Mouse (Mus musculus): ENCODE results near the gene Nadsyn1. TPM values are rescaled to one million over a fixed set of nuclear protein-coding genes. Genes with fewer than 3 reads are reported as not detected.

The Nadsyn1 gene
- polyA plus RNA-seq (2014; fragmentation: Illumina TruSeq; extraction: RNeasy Lipid Tissue Mini Kit (QIAGEN cat#74804); ENCODE audit: low read depth, low replicate concordance), result 8.1 TPM

GRCm38 (mm10) chr7:143822375-143823265, at the start of gene Nadsyn1, which contains the start of gene Dhcr7:
Gene Nadsyn1, minus strand, starts transcription at chr7:143822849.
Gene Dhcr7, plus strand, starts transcription at chr7:143823145.

GRCm38 (mm10) chr7:143866538-143866937, 43.9 kb upstream of the Nadsyn1 start, which contains the start of gene Gm498:
Gene Gm498, plus strand, starts transcription at chr7:143866838.

GRCm38 (mm10) chr7:143783996-143784829, 38.4 kb downstream of the Nadsyn1 start, which contains the start of gene Mrgpre:
Gene Mrgpre, minus strand, starts transcription at chr7:143784500.

GRCm38 (mm10) chr7:143766893-143767292, 55.8 kb downstream of the Nadsyn1 start, which contains the start of gene Mrgprg:
Gene Mrgprg, minus strand, starts transcription at chr7:143766993.

GRCm38 (mm10) chr7:143756125-143757026, 66.3 kb downstream of the Nadsyn1 start, which contains the start of gene Osbpl5:
Gene Osbpl5, minus strand, starts transcription at chr7:143756985.

Other genes starting within 250 kb of the Nadsyn1 start
- 20.1 TPM for gene Cars, start 222.8 kb downstream of the Nadsyn1 start, polyA plus RNA-seq (2014; fragmentation: Illumina TruSeq; extraction: RNeasy Lipid Tissue Mini Kit (QIAGEN cat#74804); ENCODE audit: low read depth, low replicate concordance)
- gene Tnfrsf26, start 194.1 kb downstream of the Nadsyn1 start, polyA plus RNA-seq (2014; fragmentation: Illumina TruSeq; extraction: RNeasy Lipid Tissue Mini Kit (QIAGEN cat#74804); ENCODE audit: low read depth, low replicate concordance), result 0.06 TPM
- 1.5 TPM for gene Tnfrsf22, start 173.2 kb downstream of the Nadsyn1 start, polyA plus RNA-seq (2014; fragmentation: Illumina TruSeq; extraction: RNeasy Lipid Tissue Mini Kit (QIAGEN cat#74804); ENCODE audit: low read depth, low replicate concordance)
- 0.71 TPM for gene Tnfrsf23, start 137.0 kb downstream of the Nadsyn1 start, polyA plus RNA-seq (2014; fragmentation: Illumina TruSeq; extraction: RNeasy Lipid Tissue Mini Kit (QIAGEN cat#74804); ENCODE audit: low read depth, low replicate concordance)
- 0.74 TPM for gene Osbpl5, start 65.9 kb downstream of the Nadsyn1 start, polyA plus RNA-seq (2014; fragmentation: Illumina TruSeq; extraction: RNeasy Lipid Tissue Mini Kit (QIAGEN cat#74804); ENCODE audit: low read depth, low replicate concordance)
- not detected for gene Mrgprg, start 55.9 kb downstream of the Nadsyn1 start, polyA plus RNA-seq (2014; fragmentation: Illumina TruSeq; extraction: RNeasy Lipid Tissue Mini Kit (QIAGEN cat#74804); ENCODE audit: low read depth, low replicate concordance)
- not detected for gene Mrgpre, start 38.3 kb downstream of the Nadsyn1 start, polyA plus RNA-seq (2014; fragmentation: Illumina TruSeq; extraction: RNeasy Lipid Tissue Mini Kit (QIAGEN cat#74804); ENCODE audit: low read depth, low replicate concordance)
- 3.3 TPM for gene Dhcr7, start 296 bp upstream of the Nadsyn1 start, polyA plus RNA-seq (2014; fragmentation: Illumina TruSeq; extraction: RNeasy Lipid Tissue Mini Kit (QIAGEN cat#74804); ENCODE audit: low read depth, low replicate concordance)
- 142 TPM for gene Gm498, start 44.0 kb upstream of the Nadsyn1 start, polyA plus RNA-seq (2014; fragmentation: Illumina TruSeq; extraction: RNeasy Lipid Tissue Mini Kit (QIAGEN cat#74804); ENCODE audit: low read depth, low replicate concordance)
- gene Shank2, start 179.1 kb upstream of the Nadsyn1 start, polyA plus RNA-seq (2014; fragmentation: Illumina TruSeq; extraction: RNeasy Lipid Tissue Mini Kit (QIAGEN cat#74804); ENCODE audit: low read depth, low replicate concordance), result 1.5 TPM